Mouse (Mus musculus) heart, adult 2 months (tissue): ENCODE data around the gene Corin. TPM values are rescaled to one million over a fixed set of nuclear protein-coding genes. Genes with fewer than 3 reads are reported as not detected.

Experiments
- DNase-seq, 2 experiments: peaks; one replicate each; pipeline ENCODE4 v3.0.0; 2021
- H3K27ac ChIP-seq: fragments of 200-600 bp; 2 replicates; pipeline ENCODE4 v1.8.1; 2022
- H3K27me3 ChIP-seq: fragments of 200-500 bp; 2 replicates; pipeline ENCODE4 v1.6.1; 2012; ENCODE audit warnings: mild to moderate bottlenecking, low read length, inconsistent platforms, mixed read lengths; ENCODE audit not compliant: control insufficient read depth, insufficient read depth
- H3K36me3 ChIP-seq: fragments of 200-500 bp; 2 replicates; pipeline ENCODE4 v1.6.1; 2012; ENCODE audit warnings: low read length, inconsistent platforms; ENCODE audit not compliant: control insufficient read depth, insufficient read depth
- H3K4me1 ChIP-seq: fragments of 200-500 bp; 2 replicates; pipeline ENCODE4 v1.6.1; 2011; ENCODE audit warnings: low read length; ENCODE audit not compliant: control insufficient read depth, insufficient read depth
- H3K4me3 ChIP-seq: fragments of 200-600 bp; 2 replicates; pipeline ENCODE4 v1.8.1; 2022
- H3K79me2 ChIP-seq: fragments of 200-500 bp; replicated peaks from 2 replicates; pipeline ENCODE4 v1.6.1; 2012; ENCODE audit warnings: mild to moderate bottlenecking, inconsistent platforms, low read length, moderate library complexity, mixed read lengths; ENCODE audit not compliant: control insufficient read depth, insufficient read depth
- H3K9ac ChIP-seq: fragments of 200-500 bp; 2 replicates; pipeline ENCODE4 v1.6.1; 2012; ENCODE audit warnings: low read depth, mild to moderate bottlenecking, control low read depth, inconsistent platforms, low read length, mixed read lengths
- CTCF ChIP-seq: fragments of 200-600 bp; IDR thresholded peaks from 2 replicates; pipeline ENCODE4 v1.8.1; 2022; ENCODE audit warnings: antibody characterized with exemption, mild to moderate bottlenecking, moderate library complexity
- EP300 ChIP-seq: fragments of 200-500 bp; IDR thresholded peaks from 2 replicates; pipeline ENCODE4 v1.6.1; 2011; ENCODE audit warnings: low read depth, low read length, control low read depth; ENCODE audit not compliant: insufficient read depth
- POLR2A ChIP-seq: fragments of 200-500 bp; IDR thresholded peaks from 2 replicates; pipeline ENCODE4 v1.6.1; 2011; ENCODE audit warnings: mild to moderate bottlenecking, low read depth, low read length, control low read depth; ENCODE audit not compliant: insufficient read depth
- WGBS: fragments of 180-500 bp; shearing (Covaris S2); methylation state at CpG from one replicate; pipeline ENCODE4 v1.1.7; 2018; 5-methylcytosine and 5-hydroxymethylcytosine counted together
- intact Hi-C: fragments of 180-260 bp; cut with DNase I; formaldehyde crosslinking; loops from one replicate; pipeline ENCODE4 v1.15.1; 2025
- polyA plus RNA-seq: library from polyadenylated mRNA; depleted of rRNA; stranded (reverse); fragments of >200 nt; gene quantifications from 2 replicates; pipeline ENCODE4 v1.2.3, GENCODE M21; 2012
- total RNA-seq, 2 experiments: library from RNA; stranded (reverse); gene quantifications; 2 replicates each; pipeline ENCODE4 v1.2.3; 2021

Gene Corin
- total and polyA plus RNA-seq, 3 experiments, result 42.3 to 173 (median 121) TPM

DNA sequence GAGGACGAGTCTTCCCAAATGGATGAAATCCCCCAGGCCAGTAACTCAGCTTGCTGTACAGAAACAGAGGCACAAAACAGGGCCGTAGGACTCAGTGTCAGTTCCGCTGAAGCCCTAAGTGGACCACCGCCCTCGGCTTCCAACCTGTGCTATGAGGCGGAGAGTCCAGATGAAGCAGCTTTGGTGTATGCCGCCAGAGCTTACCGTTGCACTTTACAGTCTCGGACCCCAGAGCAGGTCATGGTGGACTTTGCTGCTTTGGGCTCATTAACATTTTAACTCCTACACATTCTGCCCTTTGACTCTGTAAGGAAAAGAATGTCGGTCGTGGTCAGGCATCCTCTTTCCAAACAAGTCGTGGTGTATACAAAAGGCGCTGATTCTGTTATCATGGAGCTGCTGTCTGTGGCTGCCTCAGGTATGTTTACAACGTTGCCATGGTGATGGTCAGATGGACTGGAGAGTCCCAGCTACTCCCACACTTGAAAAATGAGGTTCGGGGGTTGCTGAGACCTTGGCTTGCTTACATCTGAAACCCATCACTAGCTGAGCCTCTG, 240.0 kb downstream of the Corin start:
- peaks cover 11% of the 10 kb centered on the region for H3K36me3 ChIP-seq
- H3K4me1 ChIP-seq, result peaks cover 3% of the 10 kb centered on the region
- no peak overlapping the region for H3K27ac ChIP-seq
- intact Hi-C loops, result no loop called here
- no peak overlapping the region for H3K9ac ChIP-seq
- no peak overlapping the region for H3K4me3 ChIP-seq
- DNase-seq, result no peak
- no peak for TF ChIP-seq POLR2A
- TF ChIP-seq EP300, result no peak
- no peak for TF ChIP-seq CTCF
- H3K79me2 ChIP-seq, result no peaks in the 10 kb centered on the region
- WGBS, result 83% methylated on average over 15 of the region's 15 CpGs
- H3K27me3 ChIP-seq, result no peaks in the 10 kb centered on the region

DNA sequence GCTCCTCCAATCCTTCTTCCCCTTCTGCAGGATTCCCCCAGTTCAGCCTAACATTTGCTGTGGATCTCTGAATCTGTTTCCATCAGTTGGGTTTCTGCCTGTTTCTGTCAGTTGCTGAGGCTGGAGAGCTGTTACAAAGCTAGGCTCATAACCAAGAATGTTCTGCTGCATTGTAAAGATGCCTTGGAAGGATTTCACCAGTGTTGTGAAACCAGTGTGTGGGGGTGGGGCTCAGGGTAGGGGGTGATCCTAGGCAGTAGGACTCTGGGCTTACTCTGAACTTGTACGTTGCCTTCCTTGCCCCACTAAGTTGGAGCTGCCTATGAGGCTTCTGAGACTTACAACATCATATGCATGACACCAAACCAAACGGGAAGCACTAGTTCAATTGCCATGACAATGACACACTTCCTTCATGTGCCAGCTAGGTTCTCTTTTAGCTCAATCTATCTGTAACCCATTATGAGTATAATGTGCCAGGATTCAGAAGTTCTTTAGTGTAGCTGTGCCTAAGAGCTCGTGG, 242.4 kb downstream of the Corin start:
- Histone ChIP-seq H3K27me3 (no peaks in the 10 kb centered on the region), H3K27ac (no peak overlapping the region), H3K9ac (no peak overlapping the region), H3K36me3 (peaks cover 14% of the 10 kb centered on the region), H3K4me1 (peaks cover 7% of the 10 kb centered on the region), H3K4me3 (no peak overlapping the region), H3K79me2 (no peaks in the 10 kb centered on the region)
- TF ChIP-seq EP300, result no peak
- TF ChIP-seq CTCF, result no peak
- intact Hi-C loops, result no loop called here
- WGBS, result 80% methylated on average over 3 of the region's 3 CpGs
- no peak for DNase-seq

DNA sequence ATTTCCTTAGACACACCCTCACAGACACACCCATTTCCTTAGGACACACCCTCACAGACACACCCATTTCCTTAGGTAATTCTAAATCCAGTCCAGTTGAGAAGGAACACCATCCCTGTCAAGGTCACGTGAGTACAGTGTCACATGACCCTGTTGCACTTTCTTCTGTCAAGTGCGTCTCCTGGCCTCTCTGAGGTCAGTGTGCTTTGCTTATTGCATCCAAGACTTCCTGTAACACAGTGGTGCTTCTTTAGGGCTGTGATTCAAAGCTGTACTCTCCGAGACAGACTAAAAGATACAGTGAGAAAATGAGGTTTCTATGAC, 245.0 kb downstream of the Corin start:
- DNase-seq, result no peak
- no peak overlapping the region for H3K9ac ChIP-seq
- H3K4me1 ChIP-seq, result peaks cover 7% of the 10 kb centered on the region
- no peaks in the 10 kb centered on the region for H3K79me2 ChIP-seq
- no peak overlapping the region for H3K27ac ChIP-seq
- no peaks in the 10 kb centered on the region for H3K27me3 ChIP-seq
- TF ChIP-seq EP300 (no peak), CTCF (no peak), POLR2A (no peak)
- 48% methylated on average over 3 of the region's 3 CpGs for WGBS
- no peak overlapping the region for H3K4me3 ChIP-seq
- intact Hi-C loops, result no loop called here
- peaks cover 12% of the 10 kb centered on the region for H3K36me3 ChIP-seq

DNA sequence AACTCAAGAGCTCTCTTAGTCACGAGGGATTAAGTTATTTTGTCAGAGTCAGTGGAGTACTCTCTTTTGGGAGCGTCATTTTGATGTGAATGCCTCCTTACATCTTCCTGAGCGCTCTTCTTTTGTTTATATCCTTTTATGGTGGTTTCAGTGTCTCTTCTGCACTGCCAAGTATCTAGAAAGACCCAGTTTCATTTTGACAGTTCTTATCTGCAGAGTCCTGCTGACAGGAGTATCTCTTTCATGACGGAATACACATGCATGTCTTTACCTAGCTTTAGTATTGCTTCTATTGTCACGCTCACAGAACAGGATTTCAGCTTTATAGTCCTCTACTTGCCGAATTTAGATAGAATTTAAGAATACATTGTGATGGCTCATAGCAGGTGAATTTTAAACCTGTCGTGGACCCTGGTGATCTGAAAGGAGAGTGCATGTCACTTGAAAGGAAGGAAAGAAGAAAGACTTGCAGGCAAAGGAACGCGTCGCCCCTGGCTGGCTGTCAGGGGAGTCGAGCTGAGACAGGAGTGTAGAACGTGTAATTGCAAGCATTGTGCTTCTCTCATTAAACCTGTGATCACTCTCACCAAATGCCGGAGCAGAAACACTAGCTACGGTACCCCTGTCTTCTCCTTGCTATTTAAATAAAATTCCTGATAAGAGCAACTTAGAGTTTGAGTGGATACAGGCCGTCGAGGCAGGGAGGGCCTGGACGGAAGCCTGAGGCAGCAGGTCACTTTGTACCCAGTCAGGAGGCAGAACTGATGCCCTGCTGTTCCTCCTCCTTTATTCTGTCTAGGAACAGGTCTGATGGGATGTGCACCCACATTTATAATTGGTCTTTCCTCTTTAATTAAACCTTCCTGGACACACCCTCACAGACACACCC, 245.6 kb downstream of the Corin start:
- no peak overlapping the region for H3K9ac ChIP-seq
- TF ChIP-seq EP300 (no peak), POLR2A (no peak), CTCF (no peak)
- WGBS, result 76% methylated on average over 17 of the region's 17 CpGs
- H3K79me2 ChIP-seq, result no peaks in the 10 kb centered on the region
- H3K27ac ChIP-seq, result no peak overlapping the region; the same call in 1 of the 2 replicates
- peaks cover 7% of the 10 kb centered on the region for H3K4me1 ChIP-seq
- H3K4me3 ChIP-seq, result peak overlapping the region; percentile 12; the same call in 1 of the 2 replicates
- no peaks in the 10 kb centered on the region for H3K27me3 ChIP-seq
- intact Hi-C loops, result no loop called here
- peaks cover 12% of the 10 kb centered on the region for H3K36me3 ChIP-seq
- DNase-seq, result no peak

DNA sequence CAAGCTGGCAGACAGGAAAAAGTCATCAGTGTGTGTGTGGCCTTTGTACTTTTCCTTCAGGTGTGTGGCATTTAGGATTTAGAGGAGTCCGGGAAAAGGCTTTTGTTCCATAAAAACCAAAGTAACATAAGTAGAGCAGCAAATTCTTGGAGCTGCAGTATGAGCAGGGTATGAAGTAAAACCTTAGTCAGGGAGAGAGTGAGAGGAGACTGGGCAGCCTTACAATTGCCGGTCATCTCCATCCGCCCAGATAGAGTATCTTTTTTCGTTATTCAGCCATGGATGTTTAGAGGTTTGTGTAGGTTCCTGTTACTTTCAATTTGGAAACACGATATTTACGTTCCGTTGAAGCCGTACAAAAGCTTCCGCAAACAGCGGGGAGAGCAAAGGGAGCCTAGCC, 247.2 kb downstream of the Corin start:
- no peak for TF ChIP-seq POLR2A
- TF ChIP-seq CTCF, result no peak
- TF ChIP-seq EP300, result no peak
- H3K9ac ChIP-seq, result no peak overlapping the region; the same call in 1 of the 2 replicates
- H3K27me3 ChIP-seq, result no peaks in the 10 kb centered on the region
- intact Hi-C loops, result no loop called here
- H3K27ac ChIP-seq, result no peak overlapping the region; the same call in 1 of the 2 replicates
- WGBS, result 59% methylated on average over 10 of the region's 10 CpGs
- H3K4me1 ChIP-seq, result peaks cover 7% of the 10 kb centered on the region
- H3K36me3 ChIP-seq, result peaks cover 12% of the 10 kb centered on the region
- DNase-seq, result no peak
- no peak overlapping the region; the same call in 1 of the 2 replicates for H3K4me3 ChIP-seq
- no peaks in the 10 kb centered on the region for H3K79me2 ChIP-seq

DNA sequence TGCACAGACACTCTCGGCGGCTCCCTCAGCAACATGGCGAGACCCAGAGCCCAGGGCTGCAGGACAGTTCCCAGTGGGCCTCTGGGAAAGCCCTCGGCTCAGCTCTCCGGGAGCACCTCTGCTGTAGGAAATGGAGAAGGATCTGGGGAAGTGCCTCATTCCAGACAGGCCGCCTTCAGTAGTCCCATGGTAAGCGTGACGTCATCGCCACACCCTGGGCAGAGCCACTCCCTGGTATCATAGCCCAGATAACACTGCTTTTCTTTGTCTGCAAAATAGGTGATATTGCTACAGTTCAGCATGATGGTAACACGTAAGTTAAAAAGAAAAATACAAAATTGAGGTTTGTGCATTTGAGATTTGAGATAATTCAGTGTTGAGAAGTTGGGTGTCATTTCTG, 249.3 kb downstream of the Corin start:
- peaks cover 12% of the 10 kb centered on the region for H3K36me3 ChIP-seq
- H3K27me3 ChIP-seq, result no peaks in the 10 kb centered on the region
- DNase-seq, result no peak
- no peak overlapping the region for H3K4me3 ChIP-seq
- H3K79me2 ChIP-seq, result no peaks in the 10 kb centered on the region
- 86% methylated on average over 10 of the region's 10 CpGs for WGBS
- no peak overlapping the region for H3K9ac ChIP-seq
- H3K27ac ChIP-seq, result no peak overlapping the region
- H3K4me1 ChIP-seq, result peaks cover 7% of the 10 kb centered on the region
- TF ChIP-seq CTCF (no peak), EP300 (no peak), POLR2A (no peak)
- intact Hi-C loops, result no loop called here
